Mouse (Mus musculus): ENCODE results near the gene Gm11127. TPM values are rescaled to one million over a fixed set of nuclear protein-coding genes. Genes with fewer than 3 reads are reported as not detected.
A peak's percentile ranks its signal among the peaks of the same experiment; 100 is the strongest.
"Not testable (repeated sequence)": the region's sequence is repeated elsewhere in the genome, so short reads cannot be mapped to it uniquely, and the experiment has no call there.

The Gm11127 gene
- polyA plus RNA-seq, 1 experiment from 2014 or later, result not detected

DNA sequence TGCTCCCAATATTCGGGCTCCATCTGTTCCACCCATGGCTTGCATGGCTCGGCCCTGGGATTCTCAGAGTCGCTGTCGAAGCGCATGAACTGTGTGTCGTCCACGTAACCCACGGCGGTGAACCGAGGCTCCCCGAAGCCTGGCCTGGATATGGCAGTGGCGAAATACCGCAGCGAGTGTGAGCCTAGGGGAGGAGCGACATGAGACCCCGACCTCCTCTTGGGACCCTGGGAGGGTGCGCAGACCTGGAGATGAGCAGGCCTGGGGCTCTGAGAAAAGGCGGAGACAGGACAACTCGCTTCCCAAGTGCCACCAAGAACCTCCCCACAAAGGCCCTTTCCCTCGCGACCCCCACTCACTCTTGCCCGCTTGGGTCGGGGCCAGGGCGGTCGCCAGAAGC is 244 bp downstream of the Gm11127 start:
- ATAC-seq (ENCODE audit: low FRiP score, low read depth); H3K27ac ChIP-seq; H3K36me3 ChIP-seq; H3K9me3 ChIP-seq; H3K4me3 ChIP-seq; H3K9ac ChIP-seq; H3K4me2 ChIP-seq (replicated peaks); H3K27me3 ChIP-seq; H3K4me1 ChIP-seq: not testable (repeated sequence)
- WGBS, result 87% methylated on average over 25 of the region's 25 CpGs

DNA sequence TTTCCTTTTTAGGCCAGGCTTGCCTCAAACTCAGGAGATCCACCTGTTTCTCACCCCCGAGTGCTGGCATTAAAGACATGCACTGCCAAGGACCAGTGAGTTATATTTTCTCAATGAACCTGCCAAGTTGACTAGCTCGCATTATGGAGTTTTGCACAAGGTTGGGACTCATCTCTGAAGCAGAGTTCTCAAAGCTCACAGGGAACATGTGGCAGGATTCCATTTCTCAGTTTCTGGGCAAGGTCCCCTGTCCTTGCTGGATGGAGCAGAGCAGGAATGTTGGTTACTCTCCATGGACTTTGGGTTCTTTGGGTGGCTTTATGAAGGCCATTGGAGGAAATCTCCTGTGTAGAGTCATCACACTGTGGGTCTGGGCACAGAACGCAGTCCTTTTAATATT is 14.9 kb downstream of the Gm11127 start:
- Histone ChIP-seq H3K4me2 (replicated peaks) (peak overlapping the region; percentile 77), H3K9ac (peak overlapping the region; percentile 54)

DNA sequence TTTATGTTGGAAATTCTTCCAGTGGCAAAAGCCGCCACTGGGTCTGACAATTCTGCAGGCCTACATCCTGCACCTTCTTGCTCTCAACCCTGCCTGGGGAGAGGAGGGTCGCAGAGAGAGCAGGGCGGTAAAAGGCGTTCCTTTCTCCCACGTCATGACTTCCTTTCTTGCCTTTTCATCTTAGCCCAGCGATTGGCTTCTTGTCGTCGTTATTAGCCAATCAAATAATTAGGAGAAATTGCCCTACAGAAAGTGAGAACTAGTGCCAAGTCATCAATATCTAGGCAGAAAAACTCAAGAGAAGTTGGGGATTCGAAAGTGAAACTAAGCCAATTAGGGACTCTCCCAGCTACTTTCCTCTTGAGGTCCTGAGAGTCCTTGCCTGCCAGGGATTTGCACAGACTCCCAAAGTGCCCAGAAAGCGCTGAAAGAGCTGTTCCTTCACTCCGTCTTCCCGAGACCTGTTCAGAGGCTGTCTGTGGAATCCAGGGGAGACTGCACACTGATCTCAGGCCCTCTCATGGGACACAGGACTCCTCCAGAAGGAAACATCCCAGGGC is 15.5 kb downstream of the Gm11127 start, which contains the start of the genes H2-T22 and Gm6034:
Gene H2-T22 (minus strand): TSS at position 138 of the 560 bp plus-strand sequence.
Gene Gm6034 (plus strand): TSS at position 352 of the 560 bp plus-strand sequence.
- H3K9ac ChIP-seq, result peak within 1 kb of the TSS; percentile 63
- not testable (repeated sequence) for H3K27ac ChIP-seq, H3K9me3 ChIP-seq, H3K4me1 ChIP-seq, H3K27me3 ChIP-seq, H3K36me3 ChIP-seq
- 1% methylated on average over 12 of the region's 12 CpGs for WGBS
- H3K4me2 ChIP-seq (replicated peaks), result peak within 1 kb of the TSS; percentile 77
- peak within 1 kb of the TSS; percentile 45 for H3K4me3 ChIP-seq
- ATAC-seq (ENCODE audit: low FRiP score, low read depth), result peak; percentile 98

More for the DNA sequence above, 14.9 kb downstream of the Gm11127 start:
- peaks cover 4% of the 10 kb centered on the region; the same call in 1 of the 2 replicates for H3K4me1 ChIP-seq
- 74% methylated on average over 3 of the region's 3 CpGs for WGBS
- H3K27ac ChIP-seq, result no peak overlapping the region
- 0 out of 2 replicates have a peak, but pooled peaks cover 3% of the 10 kb centered on the region for H3K27me3 ChIP-seq
- H3K4me3 ChIP-seq, result peak overlapping the region; percentile 45
- no peaks in the 10 kb centered on the region for H3K36me3 ChIP-seq
- no peak for ATAC-seq (ENCODE audit: low FRiP score, low read depth)
- no peaks in the 10 kb centered on the region for H3K9me3 ChIP-seq

DNA sequence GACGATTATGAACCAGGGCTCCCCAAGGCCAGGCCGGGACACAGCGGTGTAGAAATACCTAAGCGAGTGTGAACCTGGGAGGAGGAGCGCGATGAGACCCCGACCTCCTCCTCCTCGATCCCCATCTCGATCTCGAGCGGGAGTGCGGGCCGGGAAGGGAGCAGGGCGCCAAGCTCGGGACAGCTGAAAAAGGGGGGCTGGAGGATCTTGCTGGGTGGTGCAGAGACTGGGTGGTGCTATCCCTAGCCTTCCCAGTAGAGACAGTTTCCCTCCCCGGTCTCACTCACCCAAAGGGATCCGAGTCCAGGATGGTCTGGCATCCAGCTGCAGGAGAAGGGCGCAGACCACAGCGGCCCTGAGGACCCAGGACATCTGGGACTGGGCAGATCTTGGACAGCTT is 16.1 kb downstream of the Gm11127 start:
- H3K27me3 ChIP-seq, H3K27ac ChIP-seq, H3K4me1 ChIP-seq, H3K36me3 ChIP-seq, H3K9me3 ChIP-seq: not testable (repeated sequence)
- peak overlapping the region; percentile 45 for H3K4me3 ChIP-seq
- peak; percentile 72 for ATAC-seq (ENCODE audit: low FRiP score, low read depth)
- WGBS, result 0% methylated on average over 19 of the region's 19 CpGs
- H3K9ac ChIP-seq, result peak overlapping the region; percentile 63
- H3K4me2 ChIP-seq (replicated peaks), result peak overlapping the region; percentile 77

DNA sequence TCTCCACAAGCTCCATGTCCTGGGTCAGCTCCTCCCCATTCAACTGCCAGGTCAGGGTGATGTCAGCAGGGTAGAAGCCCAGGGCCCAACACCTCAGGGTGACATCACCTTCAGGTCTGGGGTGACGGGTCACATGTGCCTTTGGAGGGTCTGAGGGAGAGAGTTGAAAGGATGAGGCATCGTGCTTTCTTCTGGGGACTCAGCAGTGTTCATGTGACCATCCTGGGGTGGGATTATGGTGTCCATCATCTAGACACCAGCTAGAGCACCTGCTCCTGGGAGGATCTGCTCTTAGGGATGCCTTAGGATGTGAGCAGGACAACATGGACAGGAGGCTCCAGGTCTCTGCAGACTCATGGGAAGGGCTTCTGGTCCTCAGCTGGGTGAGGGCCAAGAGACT is 17.6 kb downstream of the Gm11127 start:
- H3K4me2 ChIP-seq (replicated peaks); H3K27ac ChIP-seq; H3K9ac ChIP-seq; H3K9me3 ChIP-seq; ATAC-seq (ENCODE audit: low FRiP score, low read depth); H3K4me1 ChIP-seq; H3K27me3 ChIP-seq; H3K36me3 ChIP-seq; H3K4me3 ChIP-seq: not testable (repeated sequence)
- WGBS, result 86% methylated on average over 2 of the region's 2 CpGs

DNA sequence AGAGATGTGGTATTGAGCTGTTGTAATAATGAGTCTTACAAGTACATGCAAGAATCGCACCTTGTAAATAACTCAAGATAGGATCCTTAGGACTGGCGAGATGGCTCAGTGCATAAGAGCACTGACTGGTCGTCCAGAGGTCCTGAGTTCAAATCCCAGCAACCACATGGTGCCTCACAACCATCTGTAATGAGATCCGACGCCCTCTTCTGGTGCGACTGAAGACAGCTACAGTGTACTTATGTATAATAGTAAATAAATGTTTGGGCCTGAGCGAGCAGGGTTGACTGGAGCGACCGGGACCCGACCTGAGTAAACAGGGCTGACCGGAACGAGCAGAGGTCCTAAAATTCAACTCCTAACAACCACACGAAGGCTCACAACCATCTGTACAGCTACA is 22.0 kb downstream of the Gm11127 start:
- not testable (repeated sequence) for H3K9ac ChIP-seq; H3K4me3 ChIP-seq; H3K27ac ChIP-seq; H3K4me1 ChIP-seq; H3K4me2 ChIP-seq (replicated peaks); ATAC-seq (ENCODE audit: low FRiP score, low read depth); H3K36me3 ChIP-seq; H3K9me3 ChIP-seq
- 87% methylated on average over 13 of the region's 13 CpGs for WGBS
- H3K27me3 ChIP-seq, result peaks cover 13% of the 10 kb centered on the region; the same call in 1 of the 2 replicates

DNA sequence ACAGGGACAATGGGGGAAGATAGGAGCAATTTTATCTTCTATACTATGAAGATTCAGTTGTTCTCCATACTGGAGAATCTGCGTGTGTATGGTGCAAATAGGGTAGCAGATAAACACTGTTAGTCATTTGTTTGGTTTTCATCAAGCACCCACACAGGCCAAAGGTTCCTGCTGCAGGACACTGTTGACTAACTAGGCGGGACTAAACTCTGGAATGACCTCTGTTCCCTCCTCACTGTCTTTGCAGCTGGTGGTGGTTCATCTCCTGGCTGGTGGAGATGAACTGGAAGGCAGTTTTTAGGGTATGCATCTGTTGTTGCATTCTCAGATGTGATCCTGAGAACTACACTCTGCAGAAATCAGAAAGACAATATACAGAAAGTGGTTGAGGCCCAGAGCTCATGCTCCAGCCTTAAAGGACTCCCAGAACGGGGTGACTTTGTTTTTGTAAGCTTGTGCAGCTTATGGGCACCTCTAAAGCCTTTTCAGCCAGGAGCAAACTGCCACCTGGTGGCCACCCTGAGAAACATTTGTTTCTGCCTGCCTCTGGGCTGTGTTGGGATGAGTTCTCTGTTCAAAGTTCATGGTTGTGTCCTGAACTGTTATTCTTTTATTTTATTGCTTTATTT is 23.0 kb downstream of the Gm11127 start:
- H3K36me3 ChIP-seq; H3K27ac ChIP-seq; H3K9me3 ChIP-seq; H3K9ac ChIP-seq; H3K4me1 ChIP-seq; H3K4me2 ChIP-seq (replicated peaks); H3K4me3 ChIP-seq: not testable (repeated sequence)
- WGBS, result 30% methylated on average over 3 of the region's 3 CpGs
- ATAC-seq (ENCODE audit: low FRiP score, low read depth), result peak; percentile 60
- H3K27me3 ChIP-seq, result peaks cover 10% of the 10 kb centered on the region; the same call in 1 of the 2 replicates

DNA sequence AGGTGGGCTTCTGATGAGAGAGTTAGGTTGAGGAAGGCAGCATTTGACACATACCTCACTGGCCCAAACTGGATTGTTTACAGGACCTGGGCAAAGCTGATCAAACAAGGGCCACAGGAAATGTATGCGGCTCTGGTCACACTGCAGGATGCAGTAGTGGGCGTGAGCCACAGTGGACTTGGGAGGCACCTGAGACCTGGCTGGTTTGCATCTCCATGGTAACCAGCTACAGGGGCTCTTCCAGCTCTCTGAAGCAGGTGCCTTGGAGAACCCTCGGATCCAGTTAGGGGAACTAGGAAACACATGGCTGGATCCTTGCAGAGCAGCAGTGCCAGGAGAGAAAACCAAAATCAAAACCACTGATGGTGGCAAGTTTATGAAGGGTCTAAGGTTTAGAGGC is 23.6 kb downstream of the Gm11127 start:
- WGBS, result 56% methylated on average over 3 of the region's 3 CpGs

DNA sequence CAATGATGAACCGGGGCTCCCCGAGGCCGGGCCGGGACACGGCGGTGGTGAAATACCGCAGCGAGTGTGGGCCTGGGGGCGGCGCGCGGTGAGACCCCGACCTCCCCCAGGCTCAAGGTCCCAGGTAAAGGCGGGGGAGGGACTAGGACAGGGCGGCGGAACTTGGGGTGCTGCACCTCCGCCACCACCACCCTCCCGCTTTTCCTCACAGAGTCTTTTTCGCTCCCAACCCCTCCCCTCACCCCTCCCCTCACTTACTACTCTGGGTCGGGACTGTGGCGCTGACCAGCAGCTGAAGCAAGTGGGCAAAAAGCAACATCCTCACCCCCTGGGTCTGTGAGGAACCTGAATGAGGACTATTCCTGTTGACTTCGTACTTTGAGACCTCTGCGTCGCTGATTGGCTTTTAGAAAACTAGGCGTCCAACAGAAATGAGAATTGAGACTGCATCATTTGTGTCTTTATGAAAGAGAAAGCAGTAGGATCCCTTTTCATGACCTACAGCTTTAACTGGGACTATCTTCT is 25.8 kb downstream of the Gm11127 start, which contains the start of gene H2-T23:
Gene H2-T23 (minus strand): TSS at position 505 of the 525 bp plus-strand sequence.
- ATAC-seq (ENCODE audit: low FRiP score, low read depth), result peak; percentile 48; the same call in 1 of the 2 replicates
- H3K9ac ChIP-seq, result peak within 1 kb of the TSS; percentile 64
- H3K27me3 ChIP-seq, result peaks cover 10% of the 10 kb centered on the region; the same call in 1 of the 2 replicates
- H3K27ac ChIP-seq, H3K36me3 ChIP-seq, H3K4me1 ChIP-seq, H3K9me3 ChIP-seq: not testable (repeated sequence)
- H3K4me2 ChIP-seq (replicated peaks), result peak within 1 kb of the TSS; percentile 90
- WGBS, result under 1% methylated on average over 22 of the region's 25 CpGs
- H3K4me3 ChIP-seq, result peak within 1 kb of the TSS; percentile 53

More for the DNA sequence above, 23.6 kb downstream of the Gm11127 start:
- not testable (repeated sequence) for H3K27ac ChIP-seq; H3K4me3 ChIP-seq; H3K9ac ChIP-seq; H3K36me3 ChIP-seq; ATAC-seq (ENCODE audit: low FRiP score, low read depth); H3K9me3 ChIP-seq; H3K4me2 ChIP-seq (replicated peaks); H3K4me1 ChIP-seq
- H3K27me3 ChIP-seq, result peaks cover 10% of the 10 kb centered on the region; the same call in 1 of the 2 replicates

DNA sequence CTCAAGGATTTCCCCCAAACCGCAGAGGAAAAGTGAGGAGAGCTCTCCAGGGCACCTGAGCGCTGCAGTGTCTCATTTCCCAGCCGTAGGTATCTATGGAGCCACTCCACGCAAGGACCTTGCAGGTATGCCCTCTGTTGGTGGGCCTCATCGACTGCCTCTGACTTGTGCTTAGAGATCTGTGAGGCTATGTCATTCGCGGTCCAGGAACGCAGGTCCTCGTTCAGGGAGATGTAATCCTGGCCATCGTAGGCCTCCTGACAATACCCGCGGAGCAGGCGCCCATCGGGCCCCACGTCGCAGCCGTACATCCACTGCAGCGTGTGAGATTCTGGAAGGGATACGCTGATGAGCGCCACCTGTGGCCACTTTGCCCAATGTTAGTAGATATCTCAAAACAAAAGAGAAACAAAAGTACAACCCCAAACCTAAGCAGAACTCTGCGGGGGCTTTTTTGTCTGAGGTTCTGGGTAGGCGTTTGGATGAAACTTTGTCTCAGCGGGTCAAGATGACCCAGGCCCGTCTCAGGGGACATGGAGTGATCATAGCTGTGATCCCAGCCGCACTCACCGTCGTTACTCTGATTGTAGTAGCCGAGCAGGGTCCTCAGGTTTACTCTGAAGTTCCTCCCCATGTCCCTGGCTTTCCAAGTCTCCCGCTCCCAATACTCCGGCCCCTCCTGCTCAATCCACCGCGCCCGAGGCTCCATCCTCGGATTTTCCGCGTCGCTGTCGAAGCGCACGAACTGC is 26.4 kb downstream of the Gm11127 start:
- Histone ChIP-seq H3K4me2 (replicated peaks) (peak overlapping the region; percentile 90), H3K27me3 (peaks cover 10% of the 10 kb centered on the region; the same call in 1 of the 2 replicates), H3K9ac (peak overlapping the region; percentile 64), H3K4me3 (peak overlapping the region; percentile 53)
- not testable (repeated sequence) for H3K4me1 ChIP-seq, H3K27ac ChIP-seq, H3K36me3 ChIP-seq, H3K9me3 ChIP-seq
- ATAC-seq (ENCODE audit: low FRiP score, low read depth), result peak; percentile 51; the same call in 1 of the 2 replicates
- WGBS, result under 1% methylated on average over 40 of the region's 40 CpGs

DNA sequence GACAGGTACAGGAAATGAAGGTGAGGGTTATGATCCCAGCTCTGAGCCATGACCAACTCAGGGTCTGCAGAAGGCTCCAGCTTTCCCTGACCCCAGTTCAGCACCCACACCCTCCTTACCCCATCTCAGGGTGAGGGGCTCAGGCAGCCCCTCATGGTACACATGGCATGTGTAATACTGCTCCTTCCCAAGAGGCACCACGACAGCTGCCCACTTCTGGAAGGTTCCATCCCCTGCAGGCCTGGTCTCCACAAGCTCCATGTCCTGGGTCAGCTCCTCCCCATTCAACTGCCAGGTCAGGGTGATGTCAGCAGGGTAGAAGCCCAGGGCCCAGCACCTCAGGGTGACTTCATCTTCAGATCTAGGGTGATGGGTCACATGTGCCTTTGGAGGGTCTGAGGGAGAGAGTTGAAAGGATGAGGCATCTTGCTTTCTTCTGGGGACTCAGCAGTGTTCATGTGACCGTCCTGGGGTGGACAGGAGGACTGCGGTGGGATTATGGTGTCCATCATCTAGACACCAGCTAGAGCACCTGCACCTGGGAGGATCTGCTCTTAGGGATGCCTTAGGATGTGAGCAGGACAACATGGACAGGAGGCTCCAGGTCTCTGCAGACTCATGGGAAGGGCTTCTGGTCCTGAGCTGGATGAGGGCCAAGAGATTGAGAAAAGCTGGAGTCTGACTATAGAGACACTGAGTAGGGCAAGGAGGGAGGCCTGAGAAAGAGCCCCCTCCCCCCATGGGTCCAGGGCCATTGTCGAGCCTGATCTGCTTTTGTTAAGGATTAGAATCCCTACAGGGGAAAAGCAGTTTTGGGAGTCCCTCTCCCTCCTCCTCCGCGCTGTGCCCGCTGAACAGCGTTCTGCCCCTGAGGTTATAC is 27.2 kb downstream of the Gm11127 start:
- H3K9me3 ChIP-seq; H3K27ac ChIP-seq; H3K4me1 ChIP-seq; H3K36me3 ChIP-seq; ATAC-seq (ENCODE audit: low FRiP score, low read depth): not testable (repeated sequence)
- Histone ChIP-seq H3K4me2 (replicated peaks) (peak overlapping the region; percentile 90), H3K27me3 (peaks cover 10% of the 10 kb centered on the region; the same call in 1 of the 2 replicates), H3K4me3 (peak overlapping the region; percentile 53), H3K9ac (0 out of 2 replicates have a peak overlapping the region, but pooled peaks have one; percentile 64)
- 55% methylated on average over 8 of the region's 8 CpGs for WGBS
